Mouse (Mus musculus) bone marrow macrophage, adult 2 months (primary cell): ENCODE measurements around the gene Chmp6.

Experiments
- CTCF ChIP-seq: IDR thresholded peaks from 2 replicates; pipeline ENCODE4 v1.5.1; 2012; ENCODE audit warnings: low read depth, mild to moderate bottlenecking, low read length, moderate library complexity
- POLR2A ChIP-seq: IDR thresholded peaks from 2 replicates; pipeline ENCODE4 v1.6.1; 2012; ENCODE audit warnings: mild to moderate bottlenecking, low read depth, low read length, borderline replicate concordance

DNA sequence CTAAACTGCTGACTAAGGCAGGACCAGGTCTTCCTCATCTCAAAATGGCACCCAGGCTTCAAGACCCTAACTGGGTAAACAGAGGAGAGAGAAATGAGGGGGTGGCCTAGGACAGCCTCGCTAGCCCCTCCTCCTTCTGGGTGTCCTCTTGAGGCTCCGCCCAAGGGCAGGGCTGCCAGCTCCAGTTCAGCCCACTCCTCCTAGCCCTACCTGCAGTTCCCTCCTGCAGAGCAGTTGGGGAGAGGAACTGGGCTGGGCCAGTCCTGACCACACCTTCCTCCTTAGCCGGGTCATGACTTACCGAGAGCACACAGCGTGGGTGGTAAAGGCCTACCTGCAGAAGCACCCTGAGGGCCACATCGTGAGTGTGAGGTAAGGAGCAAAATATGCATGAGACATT, 18.6 kb upstream of the Chmp6 start:
- TF ChIP-seq POLR2A (no peak), CTCF (no peak)
